Mouse (Mus musculus) left cerebral cortex, adult 9 months (tissue): ENCODE measurements around the gene Pdpk1.
A peak's percentile ranks its signal among the peaks of the same experiment; 100 is the strongest.
"Not testable (repeated sequence)": the region's sequence is repeated elsewhere in the genome, so short reads cannot be mapped to it uniquely, and the experiment has no call there.

Experiments
- DNase-seq, 2 experiments: peaks; one replicate each; pipeline ENCODE4 v3.0.0; 2022; ENCODE audit warnings: low spot score in 2 of 2

The Pdpk1 gene

DNA sequence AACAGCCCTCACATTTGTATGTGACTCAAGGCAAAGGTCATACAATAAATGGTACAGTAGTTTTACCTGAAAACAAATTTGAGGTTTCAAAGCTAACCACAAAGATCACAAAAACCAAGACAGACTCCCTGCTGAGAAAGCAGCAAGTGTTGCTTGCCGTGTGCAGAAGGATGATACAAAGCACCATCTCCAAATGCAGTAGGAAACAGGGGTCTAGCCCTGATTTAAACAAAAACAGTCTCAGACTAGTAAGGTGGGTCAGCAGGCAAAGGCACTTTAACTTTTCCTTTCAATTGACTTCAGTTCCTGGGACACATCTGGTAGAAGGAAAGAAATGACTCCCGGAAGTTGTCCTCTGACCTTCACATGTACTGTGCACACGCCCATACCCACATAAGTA lies 23.9 kb downstream of the Pdpk1 start:
- DNase-seq: no peak

DNA sequence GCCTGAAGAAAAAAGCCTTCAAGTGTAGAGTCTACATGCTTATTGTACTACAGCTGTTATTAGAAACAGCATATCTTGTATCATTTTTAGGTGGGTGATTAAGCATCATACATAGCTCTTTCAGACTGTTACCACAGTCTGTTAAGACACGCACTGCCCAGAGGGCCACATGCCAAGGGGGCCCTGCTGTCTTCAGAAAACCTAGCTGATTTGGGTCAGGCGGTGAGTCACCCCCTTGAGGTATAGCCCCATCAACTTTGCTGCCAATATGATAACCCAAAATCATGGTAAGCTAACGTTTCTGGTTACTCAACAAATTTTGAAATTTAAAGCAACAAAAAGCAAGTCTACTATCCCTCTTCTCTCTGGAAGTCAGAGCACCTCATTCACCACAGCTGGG lies 31.3 kb downstream of the Pdpk1 start:
- no peak for DNase-seq

DNA sequence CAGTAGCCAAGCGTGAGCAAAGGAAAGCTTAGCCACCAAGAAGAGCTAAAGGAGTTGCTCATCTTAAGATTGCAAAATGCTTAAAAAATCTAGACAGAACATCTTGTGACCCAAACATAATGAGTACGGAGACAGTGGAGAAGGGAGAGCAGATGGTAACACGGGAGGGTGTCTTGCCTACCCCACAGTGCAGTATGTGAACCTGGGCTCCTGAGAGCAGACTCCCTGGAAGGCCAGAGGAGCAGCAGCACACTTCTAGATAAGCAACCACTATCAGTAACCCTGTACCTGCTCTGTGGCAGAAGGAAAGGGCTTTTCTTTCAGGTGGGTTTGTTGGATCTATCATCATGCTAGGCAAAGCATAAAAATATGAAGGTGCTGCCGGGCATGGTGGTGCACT lies 37.7 kb downstream of the Pdpk1 start:
- peak in 1 of 2 experiments; percentile 31 for DNase-seq

DNA sequence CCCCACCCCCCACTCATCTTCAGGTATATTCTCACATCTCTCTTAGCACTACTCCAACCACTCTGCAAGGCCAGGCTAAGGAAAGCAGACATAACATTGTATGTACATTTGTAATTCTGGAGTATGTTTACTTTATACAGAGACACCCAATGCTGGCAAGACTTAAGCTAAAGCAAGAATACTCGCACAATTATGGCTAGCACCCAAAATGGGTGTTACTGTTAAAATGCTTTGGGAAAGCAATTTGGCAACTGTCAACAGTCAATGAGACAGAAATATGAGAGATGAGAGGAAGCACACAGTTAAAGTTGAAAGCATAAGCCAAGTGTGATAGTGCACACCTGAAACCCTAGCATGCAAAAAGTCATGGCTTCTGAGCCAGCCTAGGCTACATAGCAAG lies 39.5 kb downstream of the Pdpk1 start:
- DNase-seq: no peak

DNA sequence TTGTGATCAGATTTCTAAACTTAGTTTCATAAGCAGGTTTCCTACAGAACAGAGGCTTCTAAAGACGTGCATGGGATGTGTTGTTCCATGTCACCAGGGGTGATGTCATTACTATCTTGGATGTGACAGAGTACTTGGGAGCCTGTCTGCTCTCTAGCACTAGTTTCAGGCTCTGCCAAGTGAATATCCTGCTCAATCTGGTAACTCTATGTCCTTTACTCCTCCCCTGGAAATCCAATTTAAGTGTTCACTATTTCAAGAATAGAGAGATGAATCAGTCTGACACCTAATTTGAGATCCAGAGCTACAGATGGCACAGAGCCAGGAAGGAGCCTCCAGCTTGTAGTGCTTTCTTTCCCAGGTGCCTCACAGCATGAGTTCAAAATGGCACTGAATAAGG lies 41.8 kb downstream of the Pdpk1 start:
- peak; percentile 54 to 55 for DNase-seq

DNA sequence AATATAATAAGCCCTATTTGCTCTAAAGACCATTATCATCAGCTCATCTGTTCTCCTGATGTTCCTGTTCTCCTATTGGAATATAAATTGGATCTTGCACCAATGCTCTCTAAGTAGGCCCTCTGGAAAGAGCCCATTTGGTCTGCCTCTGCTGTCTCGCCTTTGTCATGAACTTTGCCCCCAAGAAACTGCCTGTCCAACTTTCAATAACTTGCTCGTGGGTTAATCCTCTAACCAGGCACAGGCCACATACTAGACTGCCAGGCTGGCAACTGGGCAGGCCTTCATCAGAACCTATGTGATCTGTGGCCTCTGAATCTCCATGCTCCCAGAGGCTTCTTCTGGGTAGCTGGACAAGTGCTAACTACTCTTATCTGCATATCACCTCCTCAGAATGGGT lies 45.6 kb downstream of the Pdpk1 start:
- no peak for DNase-seq

DNA sequence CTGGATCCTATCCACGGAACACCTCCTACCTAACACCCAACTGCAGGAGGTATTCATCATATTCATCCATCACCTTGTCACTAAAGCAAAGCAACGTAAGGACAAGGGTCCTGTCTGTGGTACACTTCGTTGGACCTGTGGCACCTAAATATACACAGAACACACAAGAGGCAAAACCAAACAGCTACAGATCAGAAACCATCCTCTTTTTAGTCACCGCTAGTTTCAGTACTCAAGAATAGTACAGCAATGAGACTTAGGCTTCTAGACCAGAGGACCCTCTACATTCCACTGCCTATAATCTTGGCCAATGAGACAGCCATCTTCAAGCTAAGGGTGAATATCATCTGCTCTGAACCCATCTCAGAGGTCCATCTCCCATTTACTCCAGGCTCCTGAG lies 52.4 kb downstream of the Pdpk1 start:
- no peak for DNase-seq

DNA sequence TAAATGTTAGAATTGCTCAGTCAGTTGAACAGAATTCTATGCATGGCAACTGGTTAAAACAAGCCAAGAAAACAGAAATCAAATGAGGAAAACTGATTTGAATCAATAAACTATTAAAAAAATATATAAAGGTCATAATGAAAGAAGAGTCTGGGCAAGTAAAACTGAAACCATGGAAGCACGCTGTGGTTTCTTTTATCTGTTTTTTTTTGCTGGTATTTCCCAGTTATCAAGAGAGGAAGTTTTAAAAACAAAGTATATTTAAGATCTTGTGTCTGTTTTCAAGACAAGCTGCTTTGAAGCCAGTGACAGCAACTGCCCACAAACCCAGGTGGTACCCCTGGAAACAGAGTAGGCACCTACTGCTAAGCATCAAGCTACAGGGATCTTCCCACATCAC lies 60.1 kb downstream of the Pdpk1 start:
- DNase-seq: no peak

DNA sequence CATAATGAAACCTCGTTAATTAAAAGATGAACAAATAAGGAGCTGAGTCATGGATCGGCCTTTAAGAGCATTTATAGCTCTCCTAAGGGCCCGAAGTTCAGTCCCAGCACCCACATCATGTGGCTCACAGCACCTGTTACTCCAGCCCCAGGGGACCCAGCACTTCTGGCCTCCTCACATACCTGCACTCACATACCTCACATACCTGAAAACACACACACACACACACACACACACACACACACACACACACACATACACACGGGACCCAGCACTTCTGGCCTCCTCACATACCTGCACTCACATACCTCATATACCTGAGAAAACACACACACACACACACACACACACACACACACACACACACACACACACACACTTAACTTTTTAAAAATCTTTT lies 64.3 kb downstream of the Pdpk1 start:
- not testable (repeated sequence) for DNase-seq

DNA sequence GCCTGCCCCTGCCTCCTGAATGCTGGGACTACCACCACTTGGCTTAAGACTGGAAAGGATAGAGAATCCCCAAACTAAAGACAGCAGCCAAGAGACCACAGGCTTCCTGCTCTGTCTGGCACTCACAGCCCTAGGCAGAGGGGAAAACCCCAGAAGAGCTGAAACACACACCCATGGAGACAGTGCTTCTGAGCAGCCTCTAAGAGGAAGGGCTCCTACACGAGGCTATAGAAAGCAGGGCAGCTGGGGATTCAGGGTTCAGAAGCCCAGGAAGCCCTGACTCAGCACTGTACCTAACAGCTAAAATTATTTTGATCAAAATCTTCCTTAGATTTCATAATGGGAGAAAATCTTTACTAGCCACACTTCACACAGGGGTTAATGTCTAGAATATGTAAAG lies 66.1 kb downstream of the Pdpk1 start:
- no peak for DNase-seq

DNA sequence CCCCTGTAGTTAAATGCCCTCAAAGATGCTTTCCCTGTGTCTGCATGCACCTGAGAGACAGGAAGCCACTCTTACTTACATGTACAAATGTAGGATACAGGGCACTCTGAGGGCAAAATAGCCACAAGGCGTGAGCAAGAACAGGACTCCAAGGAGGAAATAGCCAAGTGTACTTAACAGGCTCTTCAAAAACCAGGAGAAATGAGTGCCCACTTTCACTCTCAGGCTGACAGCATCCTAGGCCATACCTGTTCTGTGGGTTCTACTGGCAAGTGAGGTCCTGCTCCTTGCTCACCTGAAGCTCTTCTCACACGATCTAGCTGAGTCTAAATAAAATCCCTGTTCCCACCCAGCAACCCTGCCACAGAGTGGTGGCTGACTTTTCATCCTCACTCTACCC lies 73.6 kb downstream of the Pdpk1 start:
- DNase-seq: no peak

DNA sequence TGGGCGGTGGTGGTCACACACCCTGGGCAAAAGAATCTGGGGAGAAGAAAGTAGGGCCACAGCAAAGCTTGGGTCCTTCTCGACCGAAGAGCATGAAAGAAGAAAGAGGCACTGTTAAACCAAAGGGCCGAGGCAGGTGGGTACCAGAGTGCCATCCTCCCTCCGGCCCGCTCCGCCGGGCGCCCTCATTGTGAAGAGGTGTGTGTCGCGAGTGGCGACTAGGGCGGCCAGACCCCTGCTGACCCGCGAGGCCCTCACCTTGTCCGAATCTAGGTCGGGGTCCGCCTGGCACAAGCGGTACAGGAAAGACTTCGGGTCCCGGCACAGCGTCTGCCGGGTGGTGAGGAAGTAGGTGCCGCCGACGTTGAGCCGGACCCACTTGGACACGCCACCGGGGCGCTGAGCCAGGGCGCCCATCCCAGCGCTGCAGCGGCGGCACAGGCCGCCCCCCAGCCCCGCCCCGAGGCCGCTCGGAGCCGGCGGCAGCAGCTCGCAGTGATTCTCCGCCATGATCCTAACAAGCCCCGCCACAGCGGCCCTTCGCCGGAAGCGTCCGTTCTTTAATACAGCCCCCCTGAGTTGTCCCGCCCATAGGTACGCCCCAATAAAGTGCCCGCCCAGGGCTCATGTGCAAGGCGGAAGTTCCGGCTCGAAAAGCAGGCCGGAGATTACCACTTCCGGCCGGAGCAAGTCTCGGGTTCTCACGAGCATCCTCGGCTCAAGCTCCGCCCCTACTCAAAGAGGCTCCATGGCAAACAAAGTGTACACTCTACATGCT lies 77.6 kb downstream of the Pdpk1 start, which contains the start of gene Kctd5:
Gene Kctd5, minus strand, starts transcription at position 567 of the 778 bp plus-strand sequence.
- DNase-seq: peak; percentile 83 to 96

DNA sequence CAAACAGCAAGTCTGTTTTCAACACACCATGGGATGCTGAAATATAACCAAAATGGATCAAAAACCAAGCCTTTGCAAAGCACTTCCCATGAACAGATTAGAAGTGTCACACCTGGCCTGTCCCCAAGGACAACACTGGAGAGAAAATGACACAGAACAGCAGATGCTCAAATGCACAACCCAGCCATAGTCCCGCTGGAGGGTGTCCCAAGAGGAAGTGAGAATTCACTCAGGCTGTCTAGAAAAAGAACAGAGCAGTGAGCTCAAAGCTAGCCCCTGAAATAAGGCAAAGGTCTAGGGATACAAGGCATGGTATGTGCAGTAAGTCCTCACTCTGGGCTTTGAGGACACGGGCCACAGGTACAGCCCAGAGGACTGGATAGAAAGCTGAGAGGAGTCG lies 81.2 kb downstream of the Pdpk1 start:
- DNase-seq: no peak

DNA sequence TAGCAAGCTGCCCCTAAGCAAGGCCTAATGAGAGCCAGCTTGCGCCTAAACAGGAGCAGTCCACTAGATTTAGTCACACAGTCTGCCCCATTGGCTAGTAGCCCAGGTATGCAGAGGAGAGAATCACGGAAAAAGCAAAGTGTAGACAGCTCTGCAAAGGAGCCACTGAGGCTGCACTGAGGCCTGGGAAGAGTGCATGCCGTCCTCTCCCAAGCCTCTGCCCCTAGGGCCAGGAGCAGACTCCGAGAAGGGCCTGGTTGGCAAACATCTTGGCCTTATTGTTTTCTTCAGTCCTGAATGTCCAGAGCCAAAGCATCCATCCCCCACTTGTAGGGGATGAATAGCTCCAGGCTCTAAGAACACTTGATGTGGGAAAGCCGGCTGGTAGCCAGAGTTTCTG lies 82.5 kb downstream of the Pdpk1 start:
- DNase-seq: peak; percentile 22 to 42

DNA sequence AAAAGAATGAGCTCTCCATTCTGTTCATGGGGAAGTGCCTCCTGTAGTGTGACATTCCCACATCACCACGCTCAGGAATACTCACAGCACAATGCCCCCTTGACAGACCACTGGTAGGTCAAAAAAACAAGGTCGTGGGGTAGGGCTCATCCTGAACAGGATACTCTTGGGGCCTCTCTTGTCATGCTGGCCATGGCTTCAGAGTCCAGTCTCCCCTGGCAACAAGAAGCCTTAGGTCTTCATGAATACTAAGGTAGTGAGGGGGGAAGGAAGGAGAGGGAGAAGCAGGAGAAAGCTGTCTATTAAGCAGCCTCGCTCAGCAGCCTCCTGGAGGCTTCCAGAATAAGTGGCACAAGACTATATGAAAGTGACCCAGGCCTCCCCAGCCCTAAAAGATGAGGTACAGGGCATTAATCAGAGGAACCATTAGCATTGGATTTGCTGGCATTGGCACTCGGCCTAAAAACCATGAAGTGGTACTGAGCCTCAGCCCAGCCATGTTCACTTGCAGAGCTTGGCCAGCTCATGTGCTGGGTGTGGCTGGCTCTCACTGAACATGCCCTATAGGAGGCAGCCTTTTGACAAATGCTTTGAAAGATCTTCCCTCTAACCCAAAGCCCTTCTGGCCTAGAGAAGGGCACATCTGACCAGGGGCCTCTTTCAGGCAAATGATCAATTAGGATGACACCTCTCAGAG lies 88.1 kb downstream of the Pdpk1 start:
- DNase-seq: no peak

DNA sequence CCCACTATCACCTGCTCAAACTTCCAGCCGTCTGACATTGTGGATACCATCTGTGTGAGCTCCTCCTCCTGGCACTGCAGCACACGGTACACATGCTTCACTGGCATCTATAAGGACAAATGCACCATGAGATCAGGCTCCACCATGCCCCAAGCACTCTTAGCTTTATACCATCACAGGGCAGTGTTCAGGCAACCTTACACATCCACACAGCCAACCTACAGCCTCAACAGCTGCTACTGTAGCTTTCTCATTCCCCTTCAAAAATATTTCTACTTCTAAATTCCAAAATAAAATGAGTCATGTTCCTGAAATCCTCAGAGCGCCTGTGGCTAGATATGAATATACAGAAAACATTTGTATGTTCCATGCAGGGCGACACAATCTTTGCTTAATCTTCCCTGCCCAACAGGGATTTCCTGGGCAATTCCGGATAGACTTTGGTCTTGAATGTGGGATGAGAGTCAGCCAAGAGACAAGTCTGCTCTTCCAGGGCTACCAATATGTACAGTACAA lies 92.9 kb downstream of the Pdpk1 start:
- no peak for DNase-seq

DNA sequence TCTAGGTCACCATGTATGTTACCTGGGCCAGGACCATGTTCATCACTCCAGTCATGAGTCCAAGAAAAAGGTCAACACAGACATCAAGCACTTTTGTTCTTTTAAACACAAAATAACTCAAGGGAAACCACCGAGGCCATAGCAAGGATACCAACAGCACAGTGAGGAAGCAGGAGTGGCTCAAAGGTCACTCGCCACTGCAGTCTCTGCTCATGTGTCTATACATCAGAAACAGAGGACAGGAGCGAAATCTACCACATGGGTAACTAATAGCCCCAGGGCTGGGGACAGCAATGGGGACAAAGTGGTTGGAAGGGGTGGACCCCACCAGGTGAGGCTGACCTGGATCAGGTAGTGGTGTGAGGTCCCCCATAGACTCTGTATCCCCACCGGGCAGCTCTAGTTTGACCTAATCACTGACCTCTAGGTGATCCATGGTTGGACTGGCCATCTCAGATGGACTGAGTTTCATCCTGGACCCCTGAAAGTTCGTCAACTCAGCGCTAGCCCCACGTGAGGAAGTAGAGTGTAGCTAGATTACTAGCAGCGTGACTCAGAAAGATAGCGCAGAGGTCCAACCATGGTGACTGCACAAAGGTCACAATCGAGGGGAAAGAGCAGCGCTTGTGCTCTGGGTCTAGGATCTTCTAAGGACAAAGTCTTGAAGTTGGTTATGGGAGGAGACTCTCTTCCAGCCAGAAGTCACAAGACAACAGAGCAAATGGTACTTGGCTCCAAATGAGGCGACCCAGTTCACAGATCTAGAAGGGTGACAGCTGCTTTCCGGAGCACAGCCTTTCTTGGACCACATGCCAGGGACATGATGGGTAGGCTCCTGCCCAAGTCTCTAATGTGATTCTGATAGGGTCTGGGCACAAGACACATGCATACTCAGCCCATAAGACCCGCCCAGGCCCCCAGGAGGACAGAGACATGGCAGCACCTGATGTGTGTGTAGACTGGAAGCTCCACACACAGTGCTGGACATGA lies 93.8 kb downstream of the Pdpk1 start:
- no peak for DNase-seq

DNA sequence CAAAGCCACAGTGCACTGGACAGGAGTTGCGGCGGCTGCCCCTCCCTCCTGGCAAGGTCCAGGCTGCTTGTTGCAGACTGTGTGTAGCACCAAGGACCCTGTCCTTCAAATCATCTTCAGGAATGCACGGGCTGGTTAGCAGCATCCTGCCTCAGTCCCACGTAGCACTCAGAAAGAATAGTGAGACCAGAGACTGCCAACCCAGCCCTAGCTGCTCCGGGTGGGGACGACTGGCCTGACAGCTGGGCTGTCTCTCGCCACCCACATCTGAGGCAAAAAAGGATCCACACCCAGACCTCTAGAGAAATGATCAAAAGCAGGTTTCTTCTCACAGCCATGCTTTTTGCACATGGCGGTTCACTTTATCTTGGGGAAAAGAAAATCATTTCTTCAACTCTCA lies 101.7 kb downstream of the Pdpk1 start:
- peak; percentile 32 to 50 for DNase-seq

DNA sequence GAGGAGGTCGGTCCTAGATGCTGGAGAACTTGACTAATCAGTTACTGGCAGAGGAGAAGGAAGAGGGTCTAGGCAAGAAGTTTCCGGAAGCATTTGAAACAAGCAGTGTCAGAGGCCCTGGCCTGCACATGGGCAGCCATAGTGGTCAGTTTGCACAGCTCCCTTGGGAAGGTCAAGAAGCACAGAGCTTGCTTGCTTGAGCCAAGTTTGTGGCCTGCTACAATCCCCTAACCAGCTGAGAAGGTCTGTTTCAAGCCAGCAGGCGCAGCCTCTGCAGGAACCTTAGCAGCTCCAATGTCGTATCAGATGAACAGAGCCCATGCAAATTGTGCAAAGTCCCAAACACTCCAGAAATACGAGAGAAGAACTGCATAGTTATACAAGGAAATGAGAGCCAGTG lies 102.7 kb downstream of the Pdpk1 start:
- no peak for DNase-seq

DNA sequence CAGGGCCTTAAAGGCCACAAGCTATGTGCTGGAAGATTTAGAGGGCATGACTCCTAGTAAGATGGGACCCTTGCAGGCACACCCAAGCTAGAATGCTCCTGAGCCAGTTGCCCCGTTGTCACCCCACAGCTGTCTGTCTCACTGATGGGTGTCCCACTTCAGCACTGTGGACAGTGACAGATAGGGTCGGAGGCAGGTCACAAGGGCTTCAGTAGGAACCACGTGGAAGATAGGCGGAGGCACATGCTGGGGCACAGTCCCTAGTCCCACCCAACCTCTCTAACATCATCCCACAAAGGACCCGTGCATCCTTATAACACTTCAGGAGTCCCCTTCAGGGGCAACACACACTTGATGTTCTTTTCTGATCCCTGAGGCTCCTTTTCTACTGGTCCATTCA lies 104.7 kb downstream of the Pdpk1 start:
- DNase-seq: no peak

DNA sequence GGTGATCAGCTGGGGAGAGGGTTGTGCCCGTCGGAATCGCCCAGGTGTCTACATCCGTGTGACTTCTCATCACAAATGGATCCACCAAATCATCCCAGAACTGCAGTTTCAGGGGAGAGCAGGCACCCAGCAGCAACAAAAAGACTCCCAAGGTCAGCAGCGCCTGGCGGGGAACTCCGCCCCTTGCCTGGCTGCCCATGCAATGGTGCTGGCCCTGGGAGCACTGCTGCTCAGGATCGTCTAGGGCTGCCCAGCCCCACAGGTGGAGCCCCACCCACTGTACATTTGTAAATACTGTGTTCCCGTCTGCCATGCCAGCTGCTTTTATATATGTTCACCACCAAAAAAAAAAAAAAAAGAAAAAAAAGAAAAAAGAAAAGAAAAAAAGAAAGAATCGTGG lies 105.1 kb downstream of the Pdpk1 start:
- no peak for DNase-seq

DNA sequence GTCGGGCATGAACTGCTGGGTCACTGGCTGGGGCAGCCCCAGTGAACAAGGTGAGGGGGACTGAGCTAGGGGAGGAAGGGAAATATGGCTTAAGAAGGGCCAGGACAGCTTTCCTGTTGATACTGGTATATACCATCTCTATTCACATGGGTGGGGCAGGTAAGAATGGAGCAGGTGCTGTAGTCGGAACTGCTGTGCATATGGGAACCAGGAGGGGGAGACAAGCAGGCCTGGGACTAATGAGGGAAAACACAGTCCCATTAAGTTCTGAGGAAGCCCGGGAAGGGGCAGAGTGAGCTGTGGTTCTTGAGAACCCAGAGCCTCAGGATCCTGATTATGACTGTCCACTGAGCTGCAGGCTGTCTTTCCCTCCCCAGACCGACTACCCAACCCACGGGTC lies 106.2 kb downstream of the Pdpk1 start:
- DNase-seq: no peak
